Mouse (Mus musculus) heart, postnatal 25 days (tissue): Measurements from ENCODE around the gene Gm13023. TPM values are rescaled to one million over a fixed set of nuclear protein-coding genes. Genes with fewer than 3 reads are reported as not detected.
"Not testable (repeated sequence)": the region's sequence is repeated elsewhere in the genome, so short reads cannot be mapped to it uniquely, and the experiment has no call there.

Experiments used
- DNase-seq: peaks from one replicate; pipeline ENCODE4 v3.0.0; 2022; ENCODE audit warnings: low spot score
- intact Hi-C: fragments of 180-260 bp; cut with DNase I; formaldehyde crosslinking; loops from one replicate; pipeline ENCODE4 v1.15.1; 2025
- total RNA-seq, 2 experiments: library from RNA; stranded (reverse); gene quantifications; 2 replicates each; pipeline ENCODE4 v1.2.3; 2021

Gene Gm13023
- total RNA-seq, result not detected

GRCm38 (mm10) chr4:143789052-143789451 lies at the start of gene Gm13023:
Gene Gm13023 (plus strand): TSS chr4:143789352.
- DNase-seq, intact Hi-C loops: not testable (repeated sequence)

DNA sequence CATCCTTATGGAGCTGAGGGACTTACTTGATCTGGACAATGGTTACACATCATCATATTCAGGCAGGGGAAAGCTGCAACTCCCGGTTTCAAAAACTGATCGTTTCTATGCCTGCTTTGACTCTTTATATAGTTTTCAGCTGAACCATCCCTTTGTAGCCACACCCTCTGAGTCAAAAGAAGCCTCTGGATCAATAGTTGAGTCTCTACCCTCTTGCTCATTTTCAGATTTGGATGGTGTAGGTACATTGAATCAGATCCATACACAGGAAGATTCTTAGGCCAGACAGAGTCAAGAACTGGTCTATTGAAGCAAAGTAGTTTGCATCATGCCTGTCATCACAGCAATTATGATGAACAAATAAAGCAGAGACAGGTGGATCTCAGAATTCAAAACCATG lies 26.8 kb downstream of the Gm13023 start, which contains the start of gene Gm13084:
Gene Gm13084, minus strand, starts transcription at position 101 of the 400 bp plus-strand sequence.
- intact Hi-C loops, result no loop called here

More for the DNA sequence above, 26.8 kb downstream of the Gm13023 start, which contains the start of gene Gm13084:
- no peak for DNase-seq

Other genes starting within 250 kb of the Gm13023 start
- gene BC080695, start 237.7 kb upstream of the Gm13023 start, total RNA-seq, result not detected
- gene Gm13057, start 237.6 kb upstream of the Gm13023 start, total RNA-seq, result not detected
- gene Gm13083, start 174.3 kb upstream of the Gm13023 start, total RNA-seq, result not detected
- gene Gm13088, start 132.1 kb upstream of the Gm13023 start, total RNA-seq, result not detected
- gene Gm13089, start 86.6 kb upstream of the Gm13023 start, total RNA-seq, result not detected
- not detected for gene Gm13078, start 69.9 kb upstream of the Gm13023 start, total RNA-seq
- gene Gm13084, start 26.7 kb downstream of the Gm13023 start, total RNA-seq, result not detected
- gene Gm13103, start 57.1 kb downstream of the Gm13023 start, total RNA-seq, result not detected
- not detected for gene Pramef6, start 111.0 kb downstream of the Gm13023 start, total RNA-seq
- gene Pramef25, start 161.7 kb downstream of the Gm13023 start, total RNA-seq, result not detected
- not detected for gene Gm13101, start 177.6 kb downstream of the Gm13023 start, total RNA-seq
- gene Pramef17, start 205.0 kb downstream of the Gm13023 start, total RNA-seq, result not detected